Mouse (Mus musculus) heart, adult 9 months (tissue): ENCODE measurements at regions not wholly inside any gene's neighbourhood (a gene's known extent, or its start where the extent isn't known, plus 50 kb on each side); places are given as distances from the start of the nearest gene placed in this dataset.
A peak's percentile ranks its signal among the peaks of the same experiment; 100 is the strongest.

ENCODE experiments used
- DNase-seq, 2 experiments: peaks; one replicate each; pipeline ENCODE4 v3.0.0; 2022; ENCODE audit warnings: low spot score in 2 of 2

- DNase-seq: no peak
Measured at GRCm38 (mm10) chr16:5829071-5829470, 56.1 kb upstream of the Rbfox1 start.

DNA sequence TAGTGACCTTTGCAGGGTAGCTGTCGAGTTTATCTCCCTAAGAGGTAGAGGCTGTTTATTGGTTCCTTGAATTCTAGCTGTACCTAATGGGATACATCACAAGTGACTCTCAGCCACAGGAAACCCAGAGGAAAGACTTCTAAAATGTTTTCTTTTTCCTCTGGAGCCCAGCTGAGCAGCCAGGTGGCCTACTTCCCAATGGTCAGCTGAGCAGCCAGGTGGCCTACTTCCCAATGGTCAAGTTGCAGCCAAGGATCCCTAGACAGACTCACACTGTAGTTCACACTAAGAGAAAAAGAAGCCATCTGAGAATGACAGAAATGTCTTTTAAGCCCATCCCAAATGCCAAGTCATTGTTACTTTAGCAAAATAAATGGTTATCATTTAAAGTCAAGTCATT, 61.8 kb upstream of the Rbfox1 start:
- no peak for DNase-seq

DNA sequence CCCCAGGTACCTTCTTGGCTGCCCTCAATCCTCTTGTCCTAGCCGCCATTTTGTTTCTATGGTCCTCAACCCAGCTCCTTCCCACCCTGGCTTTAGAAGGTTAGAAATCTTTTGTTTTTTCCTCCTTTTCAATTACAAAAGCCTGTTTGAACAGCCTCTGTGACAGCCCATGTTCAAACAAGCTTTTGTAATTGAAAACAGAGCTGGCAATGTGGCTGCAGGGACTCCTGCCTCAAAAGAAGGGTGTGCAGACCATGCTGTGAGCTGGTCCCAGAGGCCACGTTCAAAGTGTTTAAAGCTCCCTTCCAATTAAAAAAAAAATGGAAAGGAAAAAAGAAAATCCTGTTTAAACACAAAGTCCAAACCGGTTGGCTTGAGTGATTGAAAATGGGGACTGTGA, 68.0 kb upstream of the Rbfox1 start:
- DNase-seq: no peak

DNA sequence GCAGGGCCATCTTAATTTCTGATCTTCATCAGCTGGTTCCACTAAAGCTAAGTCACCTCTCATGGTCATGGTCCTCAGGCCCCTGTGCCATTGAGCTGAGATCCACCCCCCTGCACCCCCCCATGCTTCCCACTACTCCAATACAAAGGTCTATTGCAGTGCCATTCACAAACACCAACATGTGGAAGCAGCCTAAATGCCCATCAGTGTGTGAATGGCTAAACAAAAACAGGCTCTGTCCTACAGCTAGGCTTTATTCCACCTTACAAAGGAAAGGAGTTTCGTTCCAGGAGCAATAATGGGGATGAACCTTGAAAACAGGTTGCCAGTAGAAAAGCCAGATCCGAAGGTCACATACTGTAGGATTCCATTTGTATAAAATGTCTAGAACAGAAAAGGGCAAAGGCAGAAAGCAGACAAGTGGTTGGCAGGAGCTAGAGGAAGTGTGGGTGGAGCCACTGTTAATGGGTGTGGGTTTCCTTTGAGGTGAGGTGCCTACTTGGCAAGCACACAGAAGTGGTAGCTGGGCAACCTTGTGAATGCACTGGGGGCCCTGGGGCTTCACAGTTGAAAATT, 72.8 kb upstream of the Rbfox1 start:
- DNase-seq: no peak

GRCm38 (mm10) chr16:5811654-5811992, 73.5 kb upstream of the Rbfox1 start:
- DNase-seq: no peak

GRCm38 (mm10) chr16:5810986-5811653, 74.0 kb upstream of the Rbfox1 start:
- peak in 1 of 2 experiments; percentile 3 for DNase-seq

- DNase-seq: no peak
Measured at GRCm38 (mm10) chr16:5798188-5798587, 87.0 kb upstream of the Rbfox1 start.

GRCm38 (mm10) chr16:5792216-5792615, 92.9 kb upstream of the Rbfox1 start:
- no peak for DNase-seq

DNA sequence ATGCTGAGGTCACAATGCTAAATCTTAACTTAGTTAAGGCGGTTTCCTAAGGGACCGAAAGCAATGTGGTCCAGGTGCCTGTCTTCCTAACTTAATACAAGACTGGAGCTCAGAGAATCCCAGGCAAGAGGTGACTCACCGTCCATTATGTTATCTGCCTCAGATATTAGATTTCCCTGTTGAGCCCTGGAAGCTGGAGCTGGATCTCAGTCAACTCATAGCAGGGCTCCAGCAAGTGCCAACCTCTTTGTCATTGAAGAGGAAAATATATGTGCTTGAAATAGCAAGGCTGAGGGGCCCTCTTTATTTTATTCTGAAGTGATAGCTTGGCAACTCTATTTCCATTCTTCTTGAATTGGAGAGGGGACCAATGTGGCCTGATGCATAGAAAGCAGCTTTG, 95.0 kb upstream of the Rbfox1 start:
- DNase-seq: no peak

GRCm38 (mm10) chr16:5787206-5787605, 97.9 kb upstream of the Rbfox1 start:
- no peak for DNase-seq

DNA sequence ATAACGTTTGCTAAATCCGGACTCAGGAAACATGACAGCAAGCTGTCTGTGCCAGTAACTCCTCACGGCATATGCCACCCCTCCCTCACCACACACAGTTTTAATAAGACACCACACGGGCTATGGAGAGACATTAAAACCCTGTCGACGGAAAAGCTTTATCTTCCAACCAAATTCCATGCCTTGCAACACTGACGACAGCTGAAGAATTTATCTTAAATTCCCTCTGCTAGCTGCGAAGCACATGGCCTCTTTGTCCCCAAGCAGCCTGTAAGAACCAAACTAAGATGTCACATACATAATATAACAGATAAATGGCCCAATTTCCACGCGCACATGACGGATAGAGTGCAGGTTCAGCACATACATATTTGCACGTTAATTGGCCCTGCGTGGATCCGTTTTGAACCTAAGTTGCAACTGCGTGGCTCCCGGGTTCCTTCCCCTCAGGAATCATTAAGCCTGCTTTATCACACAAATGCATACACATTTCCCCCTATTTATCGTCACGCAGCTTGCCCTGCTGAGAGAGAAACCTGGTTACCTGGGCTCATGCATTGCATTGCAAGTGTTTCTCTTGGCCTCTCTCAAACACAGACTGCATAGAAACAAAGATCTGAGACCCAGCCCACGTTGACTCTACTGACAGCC, 118.3 kb upstream of the Rbfox1 start:
- no peak for DNase-seq

- no peak for DNase-seq
Measured at GRCm38 (mm10) chr16:5765143-5765542, 120.0 kb upstream of the Rbfox1 start.

GRCm38 (mm10) chr16:5760821-5761220, 124.3 kb upstream of the Rbfox1 start:
- no peak for DNase-seq

DNA sequence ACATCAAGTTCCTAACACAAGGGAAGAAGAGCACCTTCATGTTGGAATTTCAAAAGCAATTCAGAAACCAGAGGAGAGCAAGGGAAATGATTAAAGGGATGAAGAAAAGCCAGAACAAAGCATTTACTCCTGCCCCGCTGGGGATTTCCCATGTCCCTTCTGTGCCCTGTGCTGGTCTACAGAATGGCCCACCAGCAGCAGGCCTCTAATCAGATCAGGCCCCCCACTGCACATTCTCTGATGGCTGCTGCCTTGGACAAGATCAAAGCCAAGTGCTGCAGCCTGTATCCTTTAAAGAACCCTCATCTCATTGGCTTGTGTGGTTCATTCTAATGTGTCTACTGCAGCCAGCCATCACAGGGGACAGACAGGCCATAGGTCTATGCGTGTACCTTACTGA, 126.1 kb upstream of the Rbfox1 start:
- no peak for DNase-seq

DNA sequence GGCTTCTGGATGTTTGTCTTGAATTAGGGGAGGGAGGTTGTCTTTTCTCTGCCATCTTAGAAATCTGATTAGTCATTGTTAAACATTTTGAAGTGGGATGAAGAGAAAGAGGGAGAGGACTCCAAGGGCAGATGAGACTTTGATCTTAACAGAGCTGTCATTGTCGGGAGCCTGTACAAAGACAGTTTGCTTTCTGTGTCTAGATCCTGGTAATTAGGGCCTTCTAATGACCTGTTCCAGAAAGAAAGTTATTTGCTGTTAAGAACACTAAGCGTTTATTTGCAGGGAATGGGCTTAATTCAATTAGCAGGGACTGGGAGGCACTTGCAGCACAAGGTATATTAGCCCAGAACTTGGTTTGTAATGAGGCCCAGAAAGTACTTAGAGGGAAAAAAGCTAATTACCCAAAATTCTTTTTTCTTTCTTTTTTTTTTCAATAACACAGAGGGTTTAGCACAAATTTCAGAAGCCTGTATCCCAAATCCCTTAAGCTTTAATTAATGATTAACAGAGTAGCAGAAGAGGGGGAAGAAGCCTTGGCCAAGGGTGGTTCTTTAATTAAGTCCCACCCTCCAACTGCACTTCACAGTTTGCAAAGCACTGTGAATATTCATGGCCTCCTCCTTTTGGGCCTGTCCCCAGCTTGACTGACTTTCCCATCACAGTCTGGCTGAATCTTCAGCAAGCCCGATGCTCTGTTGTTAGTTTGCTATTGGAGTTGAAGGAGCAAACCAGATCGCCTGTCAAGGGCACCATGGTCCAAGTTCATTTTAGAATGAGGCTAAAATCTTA, 142.2 kb upstream of the Rbfox1 start:
- no peak for DNase-seq

DNA sequence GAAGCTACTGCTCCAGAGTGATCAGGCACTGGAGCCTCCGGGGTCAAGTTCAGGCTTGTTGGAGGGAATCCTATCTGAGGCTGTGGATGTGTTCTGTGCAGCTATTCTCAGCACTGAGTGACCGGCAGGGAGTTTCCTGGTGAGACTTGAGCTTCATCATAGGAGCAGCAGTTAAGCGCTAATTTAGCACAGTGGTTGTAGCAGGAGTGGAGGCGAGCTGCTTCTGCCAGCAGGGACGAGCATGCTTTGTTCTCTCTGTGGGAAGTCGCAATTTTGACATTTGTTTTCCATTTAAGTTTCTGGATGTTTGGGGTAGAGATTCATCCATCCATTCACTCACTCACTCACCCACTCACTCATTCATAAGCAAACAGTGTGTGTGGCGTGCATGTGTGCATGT, 144.4 kb upstream of the Rbfox1 start:
- DNase-seq: no peak

- no peak for DNase-seq
Measured at GRCm38 (mm10) chr16:5733608-5734007, 151.5 kb upstream of the Rbfox1 start.

- no peak for DNase-seq
Measured at GRCm38 (mm10) chr16:5722506-5722905, 162.6 kb upstream of the Rbfox1 start.

DNA sequence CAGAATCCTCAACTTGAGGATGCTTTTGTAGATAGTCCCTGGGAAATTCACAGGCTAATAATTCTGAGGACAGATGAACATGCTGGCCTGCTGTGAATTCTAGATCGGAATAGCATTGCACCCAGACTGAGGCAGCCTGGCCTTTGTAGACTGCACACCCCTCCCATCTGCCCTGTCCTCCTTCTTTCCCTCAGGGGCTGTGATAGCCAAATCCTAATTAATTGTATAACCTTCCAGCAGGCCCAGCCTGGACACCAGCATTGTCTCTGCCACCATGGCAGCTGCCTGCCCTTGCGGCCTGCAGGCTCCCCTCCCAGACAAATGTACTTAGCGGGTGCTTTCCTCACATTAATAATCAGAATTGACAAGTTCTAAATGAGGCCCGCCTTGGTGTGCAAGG, 171.7 kb upstream of the Rbfox1 start:
- no peak for DNase-seq

GRCm38 (mm10) chr16:5709831-5710230, 175.3 kb upstream of the Rbfox1 start:
- DNase-seq: no peak

DNA sequence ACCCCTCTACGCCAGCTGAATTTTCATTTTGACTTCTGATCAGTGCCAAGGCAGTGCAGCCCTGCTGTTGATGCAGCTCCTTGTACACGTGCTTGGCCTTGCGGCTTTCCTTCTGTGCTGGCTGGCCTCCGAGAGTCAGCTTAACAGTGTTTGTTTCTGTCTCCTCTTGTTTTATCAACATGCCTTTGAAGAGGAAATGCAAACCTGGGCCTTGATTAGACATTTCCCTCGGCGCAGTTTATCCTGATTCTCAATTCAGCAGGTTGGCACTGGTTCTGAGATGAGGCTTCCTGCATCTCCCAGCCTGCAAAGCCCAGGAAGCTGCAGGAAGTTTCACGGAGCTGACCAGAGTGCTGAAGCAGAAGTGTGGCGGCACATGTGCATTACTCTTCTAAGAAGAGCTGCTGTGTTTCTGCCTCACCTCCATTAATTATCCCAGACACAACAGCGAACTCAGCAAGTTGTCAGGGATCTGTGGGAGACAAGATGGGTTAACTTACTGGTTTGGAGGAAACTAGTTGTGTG, 184.4 kb upstream of the Rbfox1 start:
- no peak for DNase-seq

DNA sequence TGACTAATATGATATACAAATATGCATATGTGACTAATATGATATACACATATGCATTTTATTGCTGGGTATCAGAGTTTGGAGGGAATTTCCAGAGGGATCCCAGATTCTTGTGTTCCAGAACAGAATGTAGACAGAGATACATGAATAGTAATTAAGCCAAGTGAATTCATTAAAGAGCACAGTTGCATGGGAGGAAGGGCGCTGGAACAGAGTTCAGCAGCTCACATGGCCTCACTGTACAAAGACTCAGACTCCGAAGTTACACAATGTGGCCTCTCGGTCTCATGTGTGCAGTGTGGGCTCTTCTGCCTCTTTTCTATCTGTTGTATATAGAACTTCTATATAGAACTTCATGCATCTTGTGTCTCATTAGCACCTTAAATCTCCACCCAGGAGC, 196.8 kb upstream of the Rbfox1 start:
- no peak for DNase-seq
